Mouse (Mus musculus): ENCODE measurements around the gene Olfr317. TPM values are rescaled to one million over a fixed set of nuclear protein-coding genes. Genes with fewer than 3 reads are reported as not detected.
"Not testable (repeated sequence)": the region's sequence is repeated elsewhere in the genome, so short reads cannot be mapped to it uniquely, and the experiment has no call there.

The Olfr317 gene
- polyA plus RNA-seq (2017; shearing (Covaris generic)), result not detected

- no peak for ATAC-seq
Measured at GRCm38 (mm10) chr11:58738792-58739262, at the start of gene Olfr317. Gene Olfr317 (minus strand): TSS chr11:58739212.

- ATAC-seq, result peak; percentile 29
Measured at GRCm38 (mm10) chr11:58788346-58788745, 49.3 kb upstream of the Olfr317 start.

GRCm38 (mm10) chr11:58787651-58788050 is 48.6 kb upstream of the Olfr317 start:
- no peak for ATAC-seq

GRCm38 (mm10) chr11:58784182-58784581 is 45.2 kb upstream of the Olfr317 start:
- no peak for ATAC-seq

GRCm38 (mm10) chr11:58782480-58783089 is 43.6 kb upstream of the Olfr317 start, which contains the start of gene Olfr314:
Gene Olfr314 (plus strand): TSS chr11:58782952.
- no peak for ATAC-seq

- no peak for ATAC-seq
Measured at GRCm38 (mm10) chr11:58772888-58773287, 33.9 kb upstream of the Olfr317 start, which contains the start of gene Olfr315. Gene Olfr315 (plus strand): TSS chr11:58773188.

- no peak for ATAC-seq
Measured at GRCm38 (mm10) chr11:58752434-58752833, 13.4 kb upstream of the Olfr317 start, which contains the start of gene Olfr316. Gene Olfr316 (plus strand): TSS chr11:58752734.

GRCm38 (mm10) chr11:58751096-58751495 is 12.1 kb upstream of the Olfr317 start:
- ATAC-seq, result not testable (repeated sequence)

GRCm38 (mm10) chr11:58733372-58733771 is 5.6 kb downstream of the Olfr317 start:
- ATAC-seq, result no peak

- ATAC-seq, result not testable (repeated sequence)
Measured at GRCm38 (mm10) chr11:58727896-58728650, 10.9 kb downstream of the Olfr317 start.

GRCm38 (mm10) chr11:58723914-58724313 is 15.1 kb downstream of the Olfr317 start, which contains the start of gene Olfr318:
Gene Olfr318 (minus strand): TSS chr11:58724014.
- no peak for ATAC-seq

GRCm38 (mm10) chr11:58719701-58720100 is 19.3 kb downstream of the Olfr317 start:
- no peak for ATAC-seq

- ATAC-seq, result not testable (repeated sequence)
Measured at GRCm38 (mm10) chr11:58717723-58718122, 21.3 kb downstream of the Olfr317 start.

- no peak for ATAC-seq
Measured at GRCm38 (mm10) chr11:58709086-58709485, 29.9 kb downstream of the Olfr317 start.

GRCm38 (mm10) chr11:58698862-58699261 is 40.1 kb downstream of the Olfr317 start, which contains the start of gene Olfr319:
Gene Olfr319 (plus strand): TSS chr11:58699162.
- ATAC-seq, result no peak

Other genes with a start within 250 kb of the Olfr317 start
- gene Olfr332, start 246.7 kb downstream of the Olfr317 start, polyA plus RNA-seq (2017; shearing (Covaris generic)), result under 1 TPM in 1 of 2 experiments, not detected in 1; 0.23 TPM
- not detected for gene Olfr331, start 236.6 kb downstream of the Olfr317 start, polyA plus RNA-seq (2017; shearing (Covaris generic))
- gene Olfr330, start 204.4 kb downstream of the Olfr317 start, polyA plus RNA-seq (2017; shearing (Covaris generic)), result not detected
- gene Olfr329-ps, start 192.8 kb downstream of the Olfr317 start, polyA plus RNA-seq (2017; shearing (Covaris generic)), result not detected
- not detected for gene Olfr328, start 183.6 kb downstream of the Olfr317 start, polyA plus RNA-seq (2017; shearing (Covaris generic))
- under 1 TPM in 1 of 2 experiments, not detected in 1; 0.36 TPM for gene Olfr224, start 168.7 kb downstream of the Olfr317 start, polyA plus RNA-seq (2017; shearing (Covaris generic))
- gene Olfr325, start 161.5 kb downstream of the Olfr317 start, polyA plus RNA-seq (2017; shearing (Covaris generic)), result not detected
- gene Olfr324, start 144.1 kb downstream of the Olfr317 start, polyA plus RNA-seq (2017; shearing (Covaris generic)), result not detected
- gene 2210407C18Rik, start 123.1 kb downstream of the Olfr317 start, polyA plus RNA-seq (2017; shearing (Covaris generic)), result not detected
- not detected for gene Olfr323, start 108.7 kb downstream of the Olfr317 start, polyA plus RNA-seq (2017; shearing (Covaris generic))
- gene Trim58, start 98.7 kb downstream of the Olfr317 start, polyA plus RNA-seq (2017; shearing (Covaris generic)), result not detected
- gene Olfr322, start 80.4 kb downstream of the Olfr317 start, polyA plus RNA-seq (2017; shearing (Covaris generic)), result not detected
- not detected for gene Olfr320, start 58.1 kb downstream of the Olfr317 start, polyA plus RNA-seq (2017; shearing (Covaris generic))
- gene Olfr319, start 40.0 kb downstream of the Olfr317 start, polyA plus RNA-seq (2017; shearing (Covaris generic)), result not detected
- not detected for gene Olfr318, start 15.2 kb downstream of the Olfr317 start, polyA plus RNA-seq (2017; shearing (Covaris generic))
- gene Olfr316, start 13.5 kb upstream of the Olfr317 start, polyA plus RNA-seq (2017; shearing (Covaris generic)), result not detected
- gene Olfr315, start 34.0 kb upstream of the Olfr317 start, polyA plus RNA-seq (2017; shearing (Covaris generic)), result not detected
- not detected for gene Olfr314, start 43.7 kb upstream of the Olfr317 start, polyA plus RNA-seq (2017; shearing (Covaris generic))
- gene Fam183b, start 62.7 kb upstream of the Olfr317 start, polyA plus RNA-seq (2017; shearing (Covaris generic)), result under 1 TPM in 1 of 2 experiments, not detected in 1; 1.00 TPM
- not detected for gene Olfr313, start 75.8 kb upstream of the Olfr317 start, polyA plus RNA-seq (2017; shearing (Covaris generic))
- under 1 TPM in 1 of 2 experiments, not detected in 1; 0.13 TPM for gene Olfr312, start 90.0 kb upstream of the Olfr317 start, polyA plus RNA-seq (2017; shearing (Covaris generic))
- not detected for gene Olfr311, start 100.0 kb upstream of the Olfr317 start, polyA plus RNA-seq (2017; shearing (Covaris generic))
- 1 to 10 TPM; 7.1 to 7.9 TPM for gene Gm12258, start 107.9 kb upstream of the Olfr317 start, polyA plus RNA-seq (2017; shearing (Covaris generic))
- 10 to 100 TPM; 11.0 to 14.5 TPM for gene 2810021J22Rik, start 128.0 kb upstream of the Olfr317 start, polyA plus RNA-seq (2017; shearing (Covaris generic))
- gene Zfp39, start 165.0 kb upstream of the Olfr317 start, polyA plus RNA-seq (2017; shearing (Covaris generic)), result 10 to 100 TPM in 1 of 2 experiments, 1 to 10 TPM in 1; 8.2 to 10.6 TPM
- gene Btnl10, start 178.7 kb upstream of the Olfr317 start, polyA plus RNA-seq (2017; shearing (Covaris generic)), result not detected
- gene Rnf187, start 199.7 kb upstream of the Olfr317 start, polyA plus RNA-seq (2017; shearing (Covaris generic)), result 10 to 100 TPM in 1 of 2 experiments, 1 to 10 TPM in 1; 10.0 to 18.7 TPM
- 1 to 10 TPM; 4.9 to 6.6 TPM for gene Hist3h2ba, start 209.7 kb upstream of the Olfr317 start, polyA plus RNA-seq (2017; shearing (Covaris generic))
- 10 to 100 TPM in 1 of 2 experiments, 1 to 10 TPM in 1; 9.6 to 10.3 TPM for gene Hist3h2a, start 215.5 kb upstream of the Olfr317 start, polyA plus RNA-seq (2017; shearing (Covaris generic))
- under 1 TPM; 0.28 to 0.46 TPM for gene Trim17, start 215.5 kb upstream of the Olfr317 start, polyA plus RNA-seq (2017; shearing (Covaris generic))
- gene Trim11, start 238.9 kb upstream of the Olfr317 start, polyA plus RNA-seq (2017; shearing (Covaris generic)), result 10 to 100 TPM; 23.7 to 27.1 TPM